Mouse (Mus musculus) monocyte, adult 5-6 weeks (primary cell): Measurements from ENCODE around the gene Mau2. TPM values are rescaled to one million over a fixed set of nuclear protein-coding genes. Genes with fewer than 3 reads are reported as not detected.
"Not testable (repeated sequence)": the region's sequence is repeated elsewhere in the genome, so short reads cannot be mapped to it uniquely, and the experiment has no call there.

ENCODE experiments used
- ATAC-seq: fragments of 153-309, 156-312 bp; replicated peaks from 2 replicates; pipeline ENCODE4 v1.8.0; 2017; ENCODE audit warnings: mild to moderate bottlenecking; ENCODE audit not compliant: low TSS enrichment, insufficient number of reproducible peaks, severe bottlenecking, poor library complexity, low FRiP score
- total RNA-seq: library from RNA; stranded (forward); fragments of 200-1000, 200-491, 200-594 nt; gene quantifications from 3 replicates; pipeline ENCODE4 v1.2.3, GENCODE M21; 2017

Gene Mau2
- 58.1 to 68.4 TPM (median 66.0 TPM) in 3 replicates for total RNA-seq

DNA sequence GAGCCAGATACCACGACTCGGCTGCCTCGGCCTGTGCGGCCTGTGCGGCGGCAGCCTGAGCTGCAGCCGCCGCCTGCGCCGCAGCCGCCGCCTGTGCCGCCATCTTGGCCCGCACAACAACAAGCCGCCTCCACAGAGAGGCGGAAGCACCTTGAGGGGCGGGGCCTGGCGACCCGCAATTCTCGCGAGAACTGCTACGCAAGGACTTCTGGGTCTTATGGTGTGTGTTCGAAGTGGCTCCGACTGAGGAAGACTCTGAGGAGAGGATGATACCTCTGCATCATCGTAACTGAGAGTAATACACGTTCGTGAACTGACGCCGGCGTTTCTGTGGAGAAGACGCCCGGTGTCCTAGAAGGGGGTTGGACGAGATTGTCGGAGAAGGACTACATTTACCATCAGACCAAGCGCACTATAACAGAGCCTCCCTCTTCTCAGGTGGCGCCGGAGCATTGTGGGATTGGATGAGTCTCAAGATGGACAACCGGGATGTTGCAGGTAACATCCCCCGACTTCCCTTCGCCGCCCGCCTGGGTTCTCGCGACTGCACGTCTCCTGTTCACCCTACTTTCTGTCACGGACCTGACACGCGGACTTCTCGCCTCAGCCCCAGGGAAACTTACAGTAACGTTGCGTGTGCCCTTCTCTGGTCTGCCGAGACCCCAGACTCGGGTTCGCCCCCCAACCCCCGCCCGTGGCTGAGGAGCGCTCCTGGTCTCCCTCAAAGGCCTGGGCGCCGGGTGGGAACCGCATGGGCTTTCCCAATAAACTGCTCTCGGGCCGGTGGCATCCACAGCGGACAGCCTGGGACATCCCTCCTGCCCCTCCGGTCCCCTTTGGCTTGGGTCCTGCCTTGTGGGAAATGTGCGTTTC is at the start of gene Mau2, which contains the start of gene Sugp1:
TSS of gene Mau2 (minus strand) at position 152 of the 873 bp plus-strand sequence.
TSS of gene Sugp1 (plus strand) at position 231 of the 873 bp plus-strand sequence.
- peak; percentile 94 for ATAC-seq

DNA sequence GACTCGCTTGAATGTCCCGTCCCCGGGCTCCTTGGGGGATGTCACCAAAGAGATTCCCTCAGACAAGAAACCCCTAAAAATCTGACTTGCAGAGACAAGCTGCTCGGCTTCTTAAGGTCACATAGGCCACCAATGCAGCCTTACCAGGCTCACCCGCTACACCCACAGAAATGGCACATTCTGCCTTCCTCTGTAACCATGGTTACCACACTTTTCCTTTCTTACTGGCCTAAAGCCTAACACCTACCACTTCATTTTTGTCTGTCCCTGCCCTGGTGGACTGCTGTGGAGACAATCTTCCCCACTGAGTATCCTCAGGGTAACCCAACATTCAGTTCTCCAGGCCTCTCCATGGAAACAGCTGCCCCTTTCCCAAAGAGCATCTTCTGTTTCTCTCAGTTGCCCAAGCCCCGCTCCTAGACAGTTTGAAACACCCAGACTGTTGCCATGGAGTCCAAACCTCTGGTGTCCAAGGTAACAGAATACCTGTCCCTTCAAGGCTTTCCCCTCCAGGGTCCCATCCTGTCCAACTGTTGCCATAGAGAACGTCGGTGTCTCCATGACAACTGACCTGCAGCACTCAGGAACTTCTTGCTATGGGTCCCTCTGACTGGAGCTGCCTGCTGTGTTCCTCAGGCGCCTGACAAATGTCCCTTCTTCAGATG is 46.9 kb upstream of the Mau2 start:
- no peak for ATAC-seq

DNA sequence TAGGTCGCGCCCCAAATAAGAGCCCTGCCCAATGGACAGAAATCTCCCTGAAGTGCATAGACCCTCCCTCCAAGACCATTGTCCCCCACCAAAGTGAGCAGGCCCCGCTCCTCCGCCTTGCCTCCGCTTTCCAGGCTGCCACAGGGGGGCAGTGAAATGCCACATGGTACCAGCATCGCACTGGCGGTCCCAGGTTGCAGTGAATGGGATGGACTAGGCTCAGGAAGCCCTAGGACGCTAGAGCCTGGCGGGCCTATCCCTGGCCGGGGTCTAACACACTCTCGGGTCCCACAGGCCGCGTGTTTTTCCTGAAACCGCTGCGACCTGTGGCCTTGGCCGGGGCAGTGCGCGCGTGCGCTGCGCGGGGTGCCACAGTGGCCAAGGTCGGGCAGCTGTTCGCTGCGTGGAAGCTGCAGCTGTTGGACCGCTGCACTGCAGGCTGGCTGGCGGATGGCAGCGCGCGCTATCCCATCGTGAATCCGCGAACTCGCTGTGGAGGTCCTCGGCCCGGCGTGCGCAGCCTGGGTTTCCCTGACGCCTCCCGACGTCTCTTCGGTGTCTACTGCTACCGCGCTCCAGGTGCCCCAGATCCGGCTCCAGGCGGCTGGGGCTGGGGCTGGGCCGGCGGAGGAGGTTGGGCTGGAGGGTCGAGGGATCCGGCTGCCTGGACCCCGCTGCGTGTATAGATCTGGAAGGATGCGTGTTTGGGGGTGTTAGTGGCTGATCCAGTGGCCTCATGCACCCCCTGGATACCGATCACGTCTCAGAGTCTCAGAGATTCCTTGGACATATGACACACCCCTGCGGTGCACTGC is 45.5 kb upstream of the Mau2 start:
- 0 out of 2 replicates have a peak, but pooled peaks have one; percentile 28 for ATAC-seq

DNA sequence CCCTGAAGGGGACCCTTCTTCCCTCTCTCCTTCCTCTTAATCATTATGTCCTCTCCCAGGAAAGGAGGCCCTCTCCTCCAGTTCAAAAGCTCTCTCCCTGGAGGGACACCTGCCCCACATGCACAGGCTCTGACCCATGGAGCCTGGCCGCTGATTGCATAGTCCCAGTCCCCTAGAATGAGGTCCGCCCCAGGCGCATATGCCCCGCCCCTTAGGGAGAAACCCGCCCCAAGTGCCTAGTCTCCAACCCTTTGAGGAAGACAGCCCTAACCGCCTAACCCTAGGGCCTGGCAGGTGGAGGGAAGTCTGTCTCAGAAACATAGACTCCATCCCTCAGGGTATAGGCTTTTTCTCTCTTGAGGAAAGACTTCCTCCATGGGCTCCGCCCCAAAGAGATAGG is 44.7 kb upstream of the Mau2 start:
- ATAC-seq, result no peak

DNA sequence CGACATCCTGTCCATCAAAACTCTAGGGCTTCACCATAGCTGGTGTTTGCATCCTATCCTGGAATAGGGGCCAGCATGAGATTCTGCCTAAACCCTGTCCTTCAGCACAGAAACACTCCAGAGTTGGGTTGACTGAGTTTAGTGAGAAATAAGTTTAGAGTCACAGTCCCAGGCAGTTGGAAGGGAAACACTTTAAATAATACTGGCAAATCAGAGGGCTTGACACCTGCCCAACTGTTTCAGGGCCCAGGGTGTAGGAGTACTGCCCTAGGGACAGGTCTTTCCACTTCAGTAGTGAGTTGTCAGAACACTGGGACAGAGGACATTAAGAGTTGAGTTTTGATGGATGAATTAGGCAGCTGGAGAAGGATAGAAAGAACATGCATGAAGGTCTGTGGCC is 43.6 kb upstream of the Mau2 start:
- no peak for ATAC-seq

DNA sequence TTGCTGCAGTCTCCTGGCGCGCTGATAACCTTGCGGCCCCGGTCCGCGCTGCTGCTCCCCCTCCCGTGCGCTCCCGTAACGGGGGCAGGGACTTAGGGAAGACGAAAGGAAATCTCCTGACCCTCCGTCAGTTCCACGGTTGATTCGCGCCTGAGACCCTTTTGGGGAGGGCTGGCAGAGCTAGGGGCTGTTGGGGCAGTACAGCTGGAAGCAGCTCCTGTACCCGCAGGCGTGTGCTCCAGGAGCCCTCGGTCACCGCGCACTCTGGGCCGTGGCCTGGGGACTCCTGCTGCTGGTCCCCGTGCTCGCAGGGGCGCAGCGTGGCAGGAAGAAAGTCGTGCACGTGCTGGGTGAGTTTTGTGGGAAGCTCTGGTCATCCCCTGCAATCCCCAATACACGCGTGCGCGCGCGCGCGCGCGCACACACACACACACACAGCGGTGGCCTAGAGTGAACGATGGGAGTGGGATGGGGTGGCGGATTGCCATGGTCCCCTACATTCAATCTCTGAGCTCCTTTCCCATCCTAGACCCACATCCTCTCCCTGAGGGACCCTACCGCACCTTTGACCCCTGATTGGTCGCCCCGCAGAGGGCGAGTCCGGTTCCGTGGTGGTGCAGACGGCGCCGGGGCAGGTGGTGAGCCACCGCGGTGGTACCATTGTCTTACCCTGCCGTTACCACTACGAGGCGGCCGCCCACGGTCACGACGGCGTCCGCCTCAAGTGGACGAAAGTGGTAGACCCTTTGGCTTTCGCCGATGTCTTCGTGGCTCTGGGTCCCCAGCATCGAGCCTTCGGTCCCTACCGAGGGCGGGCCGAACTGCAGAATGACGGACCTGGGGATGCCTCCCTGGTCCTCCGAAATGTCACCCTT is 41.9 kb upstream of the Mau2 start:
- no peak for ATAC-seq

DNA sequence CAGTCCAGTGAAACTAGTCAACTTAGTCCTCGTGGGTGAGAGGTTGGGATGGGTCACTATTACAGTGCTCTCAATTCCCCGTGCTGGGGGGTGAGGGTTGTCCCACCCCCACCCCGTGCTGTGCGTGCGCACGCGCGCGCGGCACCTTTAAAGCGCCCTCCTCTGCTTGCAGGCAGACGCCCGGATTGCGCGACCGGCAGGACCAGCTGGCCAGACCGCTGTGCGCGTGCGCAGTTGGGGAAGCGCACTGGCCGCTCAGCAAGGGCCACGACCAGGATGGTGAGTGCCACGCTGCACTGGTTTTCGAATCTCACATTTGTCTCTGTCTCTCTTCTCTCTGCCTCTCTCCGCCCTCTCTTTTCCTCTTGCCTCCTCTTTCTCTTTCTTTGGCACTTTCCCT is 40.8 kb upstream of the Mau2 start, which contains the start of gene Hapln4:
TSS of gene Hapln4 (plus strand) at position 173 of the 400 bp plus-strand sequence.
- ATAC-seq, result no peak

DNA sequence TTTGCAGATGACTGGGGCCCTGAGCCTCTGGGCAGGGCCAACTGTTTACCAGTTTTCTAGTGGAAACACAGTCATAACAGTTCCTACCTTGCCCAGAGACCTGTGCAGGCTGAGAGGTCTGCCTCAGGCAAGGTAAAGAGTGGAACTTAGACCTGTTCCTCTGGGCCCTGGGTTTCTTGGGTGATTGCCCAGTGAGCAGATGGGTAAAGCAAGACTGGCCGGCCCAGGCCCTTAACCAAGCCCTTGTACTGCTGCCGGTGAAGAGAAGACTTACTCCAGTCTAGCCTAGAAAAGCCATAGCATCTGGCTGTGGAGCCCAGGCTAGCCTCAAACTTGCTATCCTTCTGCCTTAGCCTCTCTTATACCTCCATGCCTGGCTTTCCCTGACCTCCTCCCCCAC is 39.4 kb upstream of the Mau2 start:
- ATAC-seq, result no peak

DNA sequence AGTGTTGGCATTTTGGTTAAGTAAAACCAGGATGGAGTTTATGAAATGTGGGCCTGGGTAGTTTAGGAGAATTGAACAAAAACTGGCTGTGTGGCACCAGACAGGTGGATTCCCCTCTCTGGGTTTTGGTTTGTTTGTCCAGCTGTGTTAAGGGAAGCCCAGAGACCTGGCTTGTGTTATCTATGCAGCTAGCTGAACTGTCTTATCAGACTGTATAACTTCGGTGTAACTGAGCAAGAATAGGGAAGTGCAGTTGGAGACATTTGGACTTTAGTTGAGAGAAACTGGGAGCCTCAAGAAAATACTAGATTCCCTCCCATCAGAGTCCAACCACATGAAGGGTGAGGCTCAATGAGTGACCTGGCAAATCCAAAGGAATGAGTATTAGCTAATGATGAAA is 31.1 kb upstream of the Mau2 start:
- no peak for ATAC-seq

DNA sequence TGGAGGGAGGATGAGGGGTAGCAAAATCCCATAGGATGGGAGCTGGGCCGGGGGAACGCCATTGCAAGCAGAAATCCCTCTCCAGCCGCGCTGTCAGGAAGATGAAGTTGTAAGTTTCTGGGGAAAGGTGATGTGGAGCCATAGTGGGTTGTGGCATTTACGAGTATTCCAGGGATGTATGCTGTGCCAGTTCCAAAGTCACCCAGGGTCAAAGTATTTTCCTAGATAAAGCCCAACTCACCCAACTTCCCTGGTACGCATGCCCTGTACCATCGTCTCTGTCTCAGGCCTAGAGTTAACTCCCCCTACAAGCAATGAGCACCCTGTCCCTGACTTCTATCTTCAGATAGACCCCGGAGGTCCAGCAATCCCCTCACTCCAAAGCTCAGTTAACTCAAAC is 30.6 kb upstream of the Mau2 start:
- ATAC-seq, result no peak

DNA sequence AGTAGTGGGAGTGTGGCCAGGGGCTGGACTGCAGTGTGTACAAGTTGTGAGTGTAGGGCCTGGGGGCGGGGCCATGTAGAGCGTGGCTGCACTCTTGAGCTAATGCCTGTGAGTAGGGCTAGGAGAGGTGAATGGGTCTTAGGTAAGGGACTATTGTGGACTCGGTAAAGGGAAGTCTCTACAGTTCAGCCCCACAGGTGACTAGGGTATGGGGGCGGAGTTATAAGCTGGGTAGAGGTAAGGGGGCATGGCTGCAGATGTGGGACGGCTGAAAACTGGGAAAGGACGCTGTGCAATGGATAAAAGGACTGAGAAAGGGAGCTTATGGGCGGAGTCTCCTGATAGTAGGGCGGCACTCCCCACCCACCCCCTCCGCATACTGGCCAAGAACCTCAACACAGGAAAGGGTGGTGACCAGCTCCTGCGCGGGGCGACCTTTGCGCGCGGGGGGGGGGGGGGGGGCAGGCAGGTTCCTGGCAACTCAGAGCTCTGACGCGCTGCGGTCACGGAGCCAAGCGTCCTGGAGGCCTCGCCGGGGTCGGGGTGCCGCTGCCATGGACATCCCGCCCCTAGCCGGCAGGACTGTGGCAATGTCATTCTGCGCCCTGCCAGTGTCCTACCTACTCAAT is 30.0 kb upstream of the Mau2 start, which contains the start of gene Tm6sf2:
TSS of gene Tm6sf2 (plus strand) at position 484 of the 629 bp plus-strand sequence.
- no peak for ATAC-seq

DNA sequence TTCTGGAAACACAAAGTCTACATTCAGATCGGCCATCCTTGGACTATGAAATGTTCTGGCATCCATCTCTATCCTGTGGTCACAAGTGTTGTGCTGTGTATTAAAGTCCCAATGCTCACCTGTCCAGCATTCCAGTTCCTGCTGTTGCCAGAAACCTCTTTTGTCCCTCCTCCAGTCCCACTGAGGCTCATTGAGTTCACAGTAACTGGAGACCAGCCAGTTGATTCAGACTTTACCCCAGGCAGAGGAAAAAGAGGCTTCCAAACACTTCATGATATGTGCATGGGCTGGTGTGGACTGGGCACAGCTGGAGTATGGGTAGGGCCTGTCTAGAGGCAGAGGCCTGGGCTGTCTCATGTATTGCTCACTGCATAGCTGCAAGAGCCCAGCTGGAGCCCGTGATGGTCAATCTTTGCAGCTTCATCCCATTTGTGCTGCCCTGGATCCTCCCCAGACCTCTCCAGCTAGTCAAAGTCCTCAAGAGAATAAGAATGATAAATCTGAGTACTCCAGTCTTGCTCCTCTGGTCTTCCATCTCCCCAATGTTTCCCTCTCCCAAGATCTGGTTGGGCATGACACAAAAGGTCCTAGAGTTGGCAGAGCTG is 29.4 kb upstream of the Mau2 start:
- no peak for ATAC-seq

DNA sequence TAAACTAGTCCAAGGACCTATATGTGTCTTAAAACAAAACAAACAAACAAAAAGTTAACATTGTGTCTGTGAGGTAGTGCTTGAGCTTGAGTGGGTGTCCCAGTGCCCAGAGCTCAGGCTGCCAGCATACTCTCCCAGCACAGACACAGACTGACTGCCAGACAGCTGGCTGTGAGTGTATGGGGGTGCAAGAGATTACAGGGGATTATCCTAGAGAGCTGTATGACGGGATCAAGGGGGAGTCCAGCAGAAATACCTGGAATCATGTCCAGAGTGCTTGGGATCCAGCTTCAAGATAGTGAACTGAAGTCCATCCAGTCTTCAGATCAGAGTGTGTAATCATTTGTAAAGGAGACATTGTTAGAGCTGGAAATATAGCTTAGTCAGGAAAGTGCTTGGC is 15.2 kb upstream of the Mau2 start:
- ATAC-seq, result no peak

DNA sequence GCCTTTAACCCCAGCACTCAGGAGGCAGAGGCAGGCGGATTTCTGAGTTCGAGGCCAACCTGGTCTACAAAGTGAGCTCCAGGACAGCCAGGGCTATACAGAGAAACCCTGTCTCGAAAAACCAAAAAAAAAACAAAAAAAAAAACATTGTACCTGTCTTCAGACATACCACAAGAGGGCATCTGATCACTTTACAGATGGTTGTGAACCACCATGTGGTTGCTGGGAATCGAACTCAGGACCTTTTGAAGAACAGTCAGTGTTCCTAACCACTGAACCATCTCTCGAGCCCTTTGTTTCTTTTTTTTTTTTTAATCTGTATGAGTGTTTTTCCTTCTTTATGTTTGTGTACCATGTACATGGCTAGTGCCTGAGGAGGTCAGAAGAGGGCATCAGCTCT is 7.9 kb upstream of the Mau2 start:
- ATAC-seq, result not testable (repeated sequence)

DNA sequence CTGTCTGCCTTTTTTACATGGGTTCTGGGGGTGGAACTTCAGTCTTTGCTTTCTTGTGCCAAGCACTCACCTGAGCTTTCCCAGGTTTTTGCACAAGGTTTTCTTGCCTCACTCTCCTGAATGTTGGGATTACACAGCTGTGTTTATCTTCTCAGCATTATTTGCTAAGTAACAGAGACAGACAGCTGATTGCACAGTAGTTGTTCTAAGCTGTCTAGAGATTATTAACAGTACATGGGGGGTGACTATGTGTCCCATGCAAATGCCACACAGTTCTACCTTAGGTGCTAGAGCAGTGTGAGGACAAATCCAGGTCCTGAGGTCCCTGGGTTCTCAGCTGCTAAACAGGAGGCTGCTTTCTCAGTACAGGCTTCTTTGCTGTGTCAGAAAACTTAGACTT is 7.1 kb upstream of the Mau2 start:
- ATAC-seq, result no peak

DNA sequence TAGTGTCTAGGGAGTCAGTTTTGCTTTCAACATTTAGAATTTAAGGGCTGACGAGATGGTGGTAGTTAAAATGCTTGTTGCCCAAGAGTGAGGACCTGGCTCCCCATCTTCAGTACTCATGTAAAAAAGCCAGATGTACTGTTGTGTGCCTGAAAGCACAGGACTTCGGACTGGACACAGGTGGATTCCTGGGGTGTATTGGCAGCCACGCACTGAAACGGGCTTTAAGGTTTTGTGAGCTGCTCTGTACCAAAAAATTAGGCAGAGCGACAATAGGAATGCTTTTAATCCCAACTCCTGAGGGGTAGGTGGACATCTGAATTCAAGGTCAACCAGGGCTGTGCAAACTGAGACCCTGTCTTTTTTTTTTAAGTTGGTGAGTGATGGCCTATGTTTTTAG is 1.5 kb upstream of the Mau2 start:
- ATAC-seq, result no peak

DNA sequence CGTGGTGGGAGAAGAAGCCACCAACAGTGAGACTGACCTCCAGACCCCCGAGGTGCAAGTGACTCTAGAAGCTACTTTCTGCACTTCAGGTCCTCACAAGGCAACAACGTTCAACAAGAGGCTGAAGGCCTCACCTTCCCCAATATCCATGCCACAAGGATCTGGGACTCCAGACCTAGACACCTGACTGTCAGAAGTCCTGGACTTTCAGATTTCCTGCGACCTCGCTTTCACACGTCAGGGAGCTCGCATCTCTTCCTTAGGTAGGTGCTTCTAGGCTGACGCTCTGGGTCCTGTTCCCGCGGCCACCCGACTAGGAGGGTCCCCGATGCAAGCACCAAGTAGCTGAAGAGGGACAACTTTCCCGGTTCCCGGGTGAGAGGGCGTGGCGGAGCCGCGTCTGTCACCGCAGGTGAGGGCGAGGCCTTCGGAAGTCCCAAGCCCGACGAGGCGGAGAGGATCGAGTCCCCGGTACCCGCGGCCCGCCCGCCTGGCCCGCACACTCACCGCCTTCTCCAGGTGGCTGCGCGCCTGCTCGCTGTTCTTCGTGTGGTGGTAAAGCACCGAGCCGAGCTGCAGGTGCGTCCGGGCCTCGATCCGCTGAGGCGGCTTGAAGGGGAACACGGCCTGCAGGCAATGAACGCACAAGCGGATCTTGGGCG is 518 bp downstream of the Mau2 start:
- ATAC-seq, result peak; percentile 20; the same call in 1 of the 2 replicates
